Mouse (Mus musculus): ENCODE results near the gene Exph5. TPM values are rescaled to one million over a fixed set of nuclear protein-coding genes. Genes with fewer than 3 reads are reported as not detected.
A peak's percentile ranks its signal among the peaks of the same experiment; 100 is the strongest.

Gene Exph5
- polyA plus RNA-seq, 1 experiment from 2014 or later, result 7.2 TPM

GRCm38 (mm10) chr9:53371339-53371738 lies 69.9 kb downstream of the Exph5 start:
- Histone ChIP-seq H3K4me2 (replicated peaks; ENCODE audit: low read depth, low read length) (no peak overlapping the region), H3K27ac (ENCODE audit: low read length) (no peak overlapping the region), H3K4me3 (ENCODE audit: low read depth, low read length) (no peak overlapping the region), H3K9ac (replicated peaks; ENCODE audit: low read depth) (no peak overlapping the region), H3K9me3 (ENCODE audit: low read length) (no peaks in the 10 kb centered on the region), H3K36me3 (ENCODE audit: insufficient read depth, low read length) (no peaks in the 10 kb centered on the region), H3K27me3 (replicated peaks; ENCODE audit: insufficient read depth, low read length) (no peaks in the 10 kb centered on the region), H3K4me1 (ENCODE audit: insufficient read depth, low read depth, low read length) (peaks cover 5% of the 10 kb centered on the region; the same call in 1 of the 2 replicates)
- WGBS, result 35% methylated on average over 3 of the region's 3 CpGs
- no peak for TF ChIP-seq EP300 (IDR thresholded peaks at IDR 0.05)
- TF ChIP-seq CTCF (IDR thresholded peaks at IDR 0.05), result no peak
- no peak for DNase-seq (ENCODE audit: low spot score)
- no peak for ATAC-seq

GRCm38 (mm10) chr9:53375907-53376306 lies 74.4 kb downstream of the Exph5 start:
- Histone ChIP-seq H3K27me3 (replicated peaks; ENCODE audit: insufficient read depth, low read length) (no peaks in the 10 kb centered on the region), H3K4me1 (ENCODE audit: insufficient read depth, low read depth, low read length) (peaks cover 5% of the 10 kb centered on the region; the same call in 1 of the 2 replicates), H3K9ac (replicated peaks; ENCODE audit: low read depth) (no peak overlapping the region), H3K36me3 (ENCODE audit: insufficient read depth, low read length) (no peaks in the 10 kb centered on the region), H3K4me3 (ENCODE audit: low read depth, low read length) (no peak overlapping the region), H3K4me2 (replicated peaks; ENCODE audit: low read depth, low read length) (no peak overlapping the region), H3K9me3 (ENCODE audit: low read length) (no peaks in the 10 kb centered on the region), H3K27ac (ENCODE audit: low read length) (peak overlapping the region; percentile 16; the same call in 1 of the 2 replicates)
- no peak for TF ChIP-seq EP300 (IDR thresholded peaks at IDR 0.05)
- peak; percentile 56 for TF ChIP-seq CTCF (IDR thresholded peaks at IDR 0.05)
- DNase-seq (ENCODE audit: low spot score) (peak; percentile 78), ATAC-seq (peak; percentile 65)
- WGBS, result 35% methylated on average over 4 of the region's 4 CpGs

GRCm38 (mm10) chr9:53376820-53377219 lies 75.3 kb downstream of the Exph5 start:
- Histone ChIP-seq H3K27ac (ENCODE audit: low read length) (no peak overlapping the region), H3K9ac (replicated peaks; ENCODE audit: low read depth) (no peak overlapping the region), H3K36me3 (ENCODE audit: insufficient read depth, low read length) (no peaks in the 10 kb centered on the region), H3K4me3 (ENCODE audit: low read depth, low read length) (no peak overlapping the region), H3K27me3 (replicated peaks; ENCODE audit: insufficient read depth, low read length) (no peaks in the 10 kb centered on the region), H3K4me1 (ENCODE audit: insufficient read depth, low read depth, low read length) (peaks cover 5% of the 10 kb centered on the region; the same call in 1 of the 2 replicates), H3K9me3 (ENCODE audit: low read length) (no peaks in the 10 kb centered on the region), H3K4me2 (replicated peaks; ENCODE audit: low read depth, low read length) (no peak overlapping the region)
- TF ChIP-seq EP300 (IDR thresholded peaks at IDR 0.05), result no peak
- TF ChIP-seq CTCF (IDR thresholded peaks at IDR 0.05), result peak; percentile 56
- 83% methylated on average over 13 of the region's 13 CpGs for WGBS
- DNase-seq (ENCODE audit: low spot score) (no peak), ATAC-seq (no peak)

- no peaks in the 10 kb centered on the region for H3K27me3 ChIP-seq (replicated peaks; ENCODE audit: insufficient read depth, low read length)
- H3K4me3 ChIP-seq (ENCODE audit: low read depth, low read length), result no peak overlapping the region
- H3K9ac ChIP-seq (replicated peaks; ENCODE audit: low read depth), result no peak overlapping the region
- 24% methylated on average over 5 of the region's 5 CpGs for WGBS
- peaks cover 5% of the 10 kb centered on the region; the same call in 1 of the 2 replicates for H3K4me1 ChIP-seq (ENCODE audit: insufficient read depth, low read depth, low read length)
- no peak for DNase-seq (ENCODE audit: low spot score)
- TF ChIP-seq CTCF (IDR thresholded peaks at IDR 0.05) (no peak), EP300 (IDR thresholded peaks at IDR 0.05) (no peak)
- H3K4me2 ChIP-seq (replicated peaks; ENCODE audit: low read depth, low read length), result no peak overlapping the region
- no peaks in the 10 kb centered on the region for H3K36me3 ChIP-seq (ENCODE audit: insufficient read depth, low read length)
- H3K27ac ChIP-seq (ENCODE audit: low read length), result no peak overlapping the region
- no peak for ATAC-seq
- no peaks in the 10 kb centered on the region for H3K9me3 ChIP-seq (ENCODE audit: low read length)
These were observed 76.1 kb downstream of the Exph5 start for GRCm38 (mm10) chr9:53377597-53377996.

- no peak overlapping the region for H3K4me2 ChIP-seq (replicated peaks; ENCODE audit: low read depth, low read length)
- H3K27ac ChIP-seq (ENCODE audit: low read length), result no peak overlapping the region
- no peaks in the 10 kb centered on the region for H3K27me3 ChIP-seq (replicated peaks; ENCODE audit: insufficient read depth, low read length)
- no peaks in the 10 kb centered on the region for H3K9me3 ChIP-seq (ENCODE audit: low read length)
- 79% methylated on average over 3 of the region's 3 CpGs for WGBS
- ATAC-seq (no peak), DNase-seq (ENCODE audit: low spot score) (no peak)
- no peak overlapping the region for H3K9ac ChIP-seq (replicated peaks; ENCODE audit: low read depth)
- no peaks in the 10 kb centered on the region for H3K36me3 ChIP-seq (ENCODE audit: insufficient read depth, low read length)
- TF ChIP-seq EP300 (IDR thresholded peaks at IDR 0.05) (no peak), CTCF (IDR thresholded peaks at IDR 0.05) (no peak)
- peaks cover 7% of the 10 kb centered on the region; the same call in 1 of the 2 replicates for H3K4me1 ChIP-seq (ENCODE audit: insufficient read depth, low read depth, low read length)
- no peak overlapping the region for H3K4me3 ChIP-seq (ENCODE audit: low read depth, low read length)
These were observed 76.7 kb downstream of the Exph5 start for GRCm38 (mm10) chr9:53378171-53378570.

- Histone ChIP-seq H3K27me3 (replicated peaks; ENCODE audit: insufficient read depth, low read length) (no peaks in the 10 kb centered on the region), H3K27ac (ENCODE audit: low read length) (no peak overlapping the region), H3K4me2 (replicated peaks; ENCODE audit: low read depth, low read length) (no peak overlapping the region), H3K4me3 (ENCODE audit: low read depth, low read length) (no peak overlapping the region), H3K4me1 (ENCODE audit: insufficient read depth, low read depth, low read length) (peaks cover 7% of the 10 kb centered on the region), H3K9ac (replicated peaks; ENCODE audit: low read depth) (no peak overlapping the region), H3K9me3 (ENCODE audit: low read length) (no peaks in the 10 kb centered on the region), H3K36me3 (ENCODE audit: insufficient read depth, low read length) (no peaks in the 10 kb centered on the region)
- WGBS, result 63% methylated on average over 2 of the region's 2 CpGs
- ATAC-seq, result no peak
- TF ChIP-seq EP300 (IDR thresholded peaks at IDR 0.05) (no peak), CTCF (IDR thresholded peaks at IDR 0.05) (no peak)
- no peak for DNase-seq (ENCODE audit: low spot score)
These were observed 79.1 kb downstream of the Exph5 start for GRCm38 (mm10) chr9:53380595-53380994.

GRCm38 (mm10) chr9:53381113-53381615 lies 79.7 kb downstream of the Exph5 start:
- H3K27me3 ChIP-seq (replicated peaks; ENCODE audit: insufficient read depth, low read length), result no peaks in the 10 kb centered on the region

More at GRCm38 (mm10) chr9:53381113-53381615, 79.7 kb downstream of the Exph5 start:
- 68% methylated on average over 3 of the region's 5 CpGs for WGBS
- Histone ChIP-seq H3K4me1 (ENCODE audit: insufficient read depth, low read depth, low read length) (peaks cover 5% of the 10 kb centered on the region), H3K9ac (replicated peaks; ENCODE audit: low read depth) (no peak overlapping the region), H3K4me3 (ENCODE audit: low read depth, low read length) (no peak overlapping the region), H3K4me2 (replicated peaks; ENCODE audit: low read depth, low read length) (no peak overlapping the region), H3K27ac (ENCODE audit: low read length) (no peak overlapping the region), H3K9me3 (ENCODE audit: low read length) (no peaks in the 10 kb centered on the region), H3K36me3 (ENCODE audit: insufficient read depth, low read length) (no peaks in the 10 kb centered on the region)
- ATAC-seq, result no peak
- TF ChIP-seq CTCF (IDR thresholded peaks at IDR 0.05) (no peak), EP300 (IDR thresholded peaks at IDR 0.05) (no peak)
- DNase-seq (ENCODE audit: low spot score), result no peak
